15 mouse cellular contexts compared by ENCODE assay signal in genomic region chr3:67867420-67868065, GRCm38 (mm10). TPM values are rescaled to one million over a fixed set of nuclear protein-coding genes. Genes with fewer than 3 reads are reported as not detected.
A peak's percentile ranks its signal among the peaks of the same experiment; 100 is the strongest.
DNase-seq lines count a peak whose midpoint lies in the region; ATAC-seq and TF ChIP-seq lines count a peak whose summit lies in the region.
"Had no signal": no experiment of that assay in that cellular context is flagged by ENCODE, and none has a peak within 500 bp of the region (broad histone marks: within the 10 kb centered on the region; RNA-seq: fewer than 3 reads in every experiment).

No protein-coding gene starts in this region.

- H3K36me3 ChIP-seq in intestine, postnatal 0 days (ENCODE audit: control insufficient read depth, insufficient read depth): no peaks in the 10 kb centered on the region
- H3K36me3 ChIP-seq: forebrain, embryonic 15.5 days had no signal

- no peak for TF ChIP-seq CTCF in intestine, postnatal 0 days (IDR thresholded peaks at IDR 0.05; ENCODE audit: low read depth)
- no peak for TF ChIP-seq CTCF in layer of hippocampus, adult 2 months (conservative IDR thresholded peaks at IDR 0.05)

- peak; percentile 70 for ATAC-seq in intestine, postnatal 0 days
- ATAC-seq: forebrain, embryonic 15.5 days had no signal

- H3K9ac ChIP-seq in intestine, postnatal 0 days (ENCODE audit: low read depth, low read length): no peak overlapping the region
- H3K9ac ChIP-seq: forebrain, embryonic 15.5 days had no signal

- intact Hi-C loops in left cerebral cortex, postnatal 14 days (cut with DNase I): no loop called here
- intact Hi-C loops in heart, postnatal 36 days (cut with DNase I): no loop called here

- H3K4me3 ChIP-seq in intestine, postnatal 0 days (ENCODE audit: low read depth, low read length): no peak overlapping the region
- H3K4me3 ChIP-seq in layer of hippocampus, adult 2 months: no peak overlapping the region
- H3K4me3 ChIP-seq: forebrain, embryonic 15.5 days had no signal

- H3K27ac ChIP-seq in intestine, postnatal 0 days (ENCODE audit: low read depth, low read length): no peak overlapping the region
- H3K27ac ChIP-seq in layer of hippocampus, adult 2 months: no peak overlapping the region
- H3K27ac ChIP-seq: forebrain, embryonic 15.5 days had no signal

- no peak overlapping the region for H3K4me2 ChIP-seq in intestine, postnatal 0 days (replicated peaks; ENCODE audit: low read depth)
- H3K4me2 ChIP-seq: forebrain, embryonic 15.5 days had no signal

- H3K9me3 ChIP-seq in intestine, postnatal 0 days (ENCODE audit: control insufficient read depth): no peaks in the 10 kb centered on the region
- H3K9me3 ChIP-seq: forebrain, embryonic 15.5 days had no signal

- WGBS in intestine, postnatal 0 days: 36% methylated on average over 13 of the region's 13 CpGs

- H3K27me3 ChIP-seq in intestine, postnatal 0 days (replicated peaks; ENCODE audit: control insufficient read depth, insufficient read depth, low read length): no peaks in the 10 kb centered on the region
- H3K27me3 ChIP-seq: forebrain, embryonic 15.5 days had no signal

- DNase-seq in kidney, adult 9 months: peak; percentile 2
- DNase-seq in kidney, adult 11 months: no peak
- peak; percentile 14 for DNase-seq in fat pad, adult 2 months (ENCODE audit: extremely low read depth, low read depth, low spot score)
- DNase-seq in mesoderm, embryonic 11.5 days (ENCODE audit: low read depth, low spot score): peak; percentile 54
- no peak for DNase-seq in left cerebral cortex, postnatal 14 days (ENCODE audit: low spot score in 2 of 2)
- DNase-seq in heart, postnatal 36 days: no peak
- no peak for DNase-seq in layer of hippocampus, adult 2 months (ENCODE audit: low spot score in 2 of 2)
- DNase-seq: heart, adult 11 months; heart, postnatal 4 days; thymus, adult 18-20 months had no signal

- no peaks in the 10 kb centered on the region for H3K4me1 ChIP-seq in intestine, postnatal 0 days (replicated peaks; ENCODE audit: control insufficient read depth, insufficient read depth, low read length)
- H3K4me1 ChIP-seq: forebrain, embryonic 15.5 days had no signal

RNA-seq across cellular contexts. Expression of gene Iqcj, which starts 24.5 kb away (rescaled TPM):
- not detected in 2 replicates for polyA plus RNA-seq in intestine, postnatal 0 days (2015; fragmentation: Nextera tagmentation; extraction: Ambion mirVana)
- total RNA-seq in left cerebral cortex, postnatal 14 days (2021): 1 to 10 TPM; 2.8 to 4.9 TPM
- not detected for total RNA-seq in heart, postnatal 36 days (2021)
- 1 to 10 TPM; 4.4 to 5.7 TPM for total RNA-seq in layer of hippocampus, adult 2 months (2021)
- total RNA-seq: common myeloid progenitor, adult 5-6 weeks; heart, postnatal 4 days had no signal
- polyA plus RNA-seq: liver, embryonic 16.5 days; spleen, adult 2 months had no signal

RNA-seq across cellular contexts. Expression of gene Iqschfp, which starts 24.5 kb away (rescaled TPM):
- 0.37 TPM in 1 of 2 replicates, not detected in the other for polyA plus RNA-seq in intestine, postnatal 0 days (2015; fragmentation: Nextera tagmentation; extraction: Ambion mirVana)
- 10 to 100 TPM in 1 of 2 experiments, 1 to 10 TPM in 1; 7.4 to 12.2 TPM for total RNA-seq in left cerebral cortex, postnatal 14 days (2021)
- total RNA-seq in heart, postnatal 36 days (2021): not detected
- 10 to 100 TPM; 13.6 to 15.5 TPM for total RNA-seq in layer of hippocampus, adult 2 months (2021)
- total RNA-seq: common myeloid progenitor, adult 5-6 weeks; heart, postnatal 4 days had no signal
- polyA plus RNA-seq: liver, embryonic 16.5 days; spleen, adult 2 months had no signal

Comparison
In these comparisons a context has a peak if more than half of its experiments do, and no peak if none do; other contexts are left out.
1. DNase-seq: peak in kidney, adult 9 months (single experiment), fat pad, adult 2 months (single experiment) and mesoderm, embryonic 11.5 days (single experiment); none in kidney, adult 11 months (single experiment), left cerebral cortex, postnatal 14 days (0 of 2), heart, postnatal 36 days (0 of 2) and layer of hippocampus, adult 2 months (0 of 2).
2. RNA of gene Iqschfp, which starts 24.5 kb away (total RNA-seq): 13.6 to 15.5 TPM in layer of hippocampus, adult 2 months and 7.4 to 12.2 TPM in left cerebral cortex, postnatal 14 days; not detected in heart, postnatal 36 days; every median in the first group is over 4 times any median in the second.